Mouse (Mus musculus): ENCODE measurements around the gene Ttll13.

Ttll13 gene

GRCm38 (mm10) chr7:80215398-80215797, 30.8 kb upstream of the Ttll13 start:
- peak; percentile 72 for DNase-seq

- no peak for DNase-seq
These were observed 29.6 kb upstream of the Ttll13 start for GRCm38 (mm10) chr7:80216566-80216965.

- DNase-seq = no peak
These were observed 27.5 kb upstream of the Ttll13 start for GRCm38 (mm10) chr7:80218666-80219065.

- no peak for DNase-seq
These were observed 25.9 kb upstream of the Ttll13 start for GRCm38 (mm10) chr7:80220237-80220797.

- DNase-seq = no peak
These were observed 24.9 kb upstream of the Ttll13 start for GRCm38 (mm10) chr7:80221179-80221750.

- no peak for DNase-seq
These were observed 19.1 kb upstream of the Ttll13 start for GRCm38 (mm10) chr7:80227065-80227464.

- no peak for DNase-seq
These were observed 16.0 kb upstream of the Ttll13 start for GRCm38 (mm10) chr7:80230196-80230595.

- DNase-seq = no peak
These were observed 14.1 kb upstream of the Ttll13 start for GRCm38 (mm10) chr7:80231971-80232488.

- peak; percentile 92 for DNase-seq
These were observed 13.6 kb upstream of the Ttll13 start, which contains the start of the genes Cib1 and Gdpgp1 for GRCm38 (mm10) chr7:80232489-80233029. TSS of gene Cib1 (minus strand) at chr7:80232813. TSS of gene Gdpgp1 (plus strand) at chr7:80232865.

- no peak for DNase-seq
These were observed 12.4 kb upstream of the Ttll13 start for GRCm38 (mm10) chr7:80233799-80234198.

- DNase-seq = no peak
These were observed 7.6 kb upstream of the Ttll13 start for GRCm38 (mm10) chr7:80238542-80238941.

GRCm38 (mm10) chr7:80241661-80242060, 4.5 kb upstream of the Ttll13 start:
- no peak for DNase-seq

GRCm38 (mm10) chr7:80244851-80245250, 1.3 kb upstream of the Ttll13 start:
- DNase-seq = no peak

- no peak for DNase-seq
These were observed 683 bp downstream of the Ttll13 start for GRCm38 (mm10) chr7:80246859-80247258.

- DNase-seq = no peak
These were observed 6.3 kb downstream of the Ttll13 start for GRCm38 (mm10) chr7:80252437-80252836.

GRCm38 (mm10) chr7:80252886-80253285, 6.7 kb downstream of the Ttll13 start:
- no peak for DNase-seq

GRCm38 (mm10) chr7:80255981-80256380, 9.8 kb downstream of the Ttll13 start:
- DNase-seq = no peak

- no peak for DNase-seq
These were observed 11.5 kb downstream of the Ttll13 start for GRCm38 (mm10) chr7:80257706-80258105.

- peak; percentile 73 for DNase-seq
These were observed 14.6 kb downstream of the Ttll13 start, which contains the start of gene Ngrn for GRCm38 (mm10) chr7:80260625-80261371. TSS of gene Ngrn (plus strand) at chr7:80261215.

GRCm38 (mm10) chr7:80261372-80261990, 15.3 kb downstream of the Ttll13 start:
- DNase-seq = no peak

GRCm38 (mm10) chr7:80264606-80265005, 18.4 kb downstream of the Ttll13 start:
- no peak for DNase-seq

GRCm38 (mm10) chr7:80267764-80268163, 21.6 kb downstream of the Ttll13 start:
- DNase-seq = no peak
